Mouse (Mus musculus): ENCODE data around the gene Gm8332.

- no peak for TF ChIP-seq POLR2A (IDR thresholded peaks at IDR 0.05; ENCODE audit: low read depth, low read length)
- TF ChIP-seq CTCF (conservative IDR thresholded peaks at IDR 0.05; ENCODE audit: insufficient read depth, insufficient read length, low read depth, low read length) = no peak
Observed at GRCm38 (mm10) chr12:88202856-88203255, 47.0 kb downstream of the Gm8332 start.

All from kidney, adult 2 months (tissue).